Mouse (Mus musculus) stomach, postnatal 0 days (tissue): ENCODE data around the gene Mcoln3. TPM values are rescaled to one million over a fixed set of nuclear protein-coding genes. Genes with fewer than 3 reads are reported as not detected.

ENCODE experiments used
- ATAC-seq: fragments of 200-750 bp; cut with Nextera tagmentation; 2 replicates; pipeline ENCODE4 v1.8.0; 2017; ENCODE audit not compliant: low FRiP score, low TSS enrichment
- DNase-seq: peaks from one replicate; pipeline ENCODE4 v3.0.0-alpha.2; 2016; ENCODE audit warnings: low spot score
- H3K27ac ChIP-seq: fragments of 300-500 bp; sonication (generic); replicated peaks from 2 replicates; pipeline ENCODE4 v1.5.1; 2014; ENCODE audit warnings: mild to moderate bottlenecking, control low read depth
- H3K27me3 ChIP-seq: fragments of 300-500 bp; sonication (generic); 2 replicates; pipeline ENCODE4 v1.6.1; 2014; ENCODE audit warnings: low read length; ENCODE audit not compliant: control insufficient read depth, insufficient read depth
- H3K36me3 ChIP-seq: fragments of 300-500 bp; sonication (generic); 2 replicates; pipeline ENCODE4 v1.6.1; 2014; ENCODE audit warnings: low read length, mixed read lengths; ENCODE audit not compliant: control insufficient read depth, insufficient read depth
- H3K4me1 ChIP-seq: fragments of 300-500 bp; sonication (generic); replicated peaks from 2 replicates; pipeline ENCODE4 v1.6.1; 2014; ENCODE audit warnings: antibody characterized with exemption; ENCODE audit not compliant: control insufficient read depth, insufficient read depth
- H3K4me2 ChIP-seq: fragments of 300-500 bp; sonication (generic); replicated peaks from 2 replicates; pipeline ENCODE4 v1.6.1; 2014; ENCODE audit warnings: low read depth, mild to moderate bottlenecking, control low read depth, moderate library complexity
- H3K4me3 ChIP-seq: fragments of 300-500 bp; sonication (generic); 2 replicates; pipeline ENCODE4 v1.5.1; 2014; ENCODE audit warnings: low read depth, low read length, control low read depth
- H3K9ac ChIP-seq: fragments of 300-500 bp; sonication (generic); 2 replicates; pipeline ENCODE4 v1.6.1; 2014; ENCODE audit warnings: mild to moderate bottlenecking, low read length, control low read depth, mixed read lengths
- H3K9me3 ChIP-seq: fragments of 300-500 bp; sonication (generic); 2 replicates; pipeline ENCODE4 v1.6.1; 2016; ENCODE audit warnings: low read length; ENCODE audit not compliant: control insufficient read depth
- CTCF ChIP-seq: IDR thresholded peaks from 2 replicates; pipeline ENCODE4 v1.5.1; 2016; ENCODE audit warnings: antibody characterized with exemption, low read depth, mild to moderate bottlenecking, moderate library complexity
- EP300 ChIP-seq: optimal IDR thresholded peaks from 2 replicates; pipeline ENCODE3; 2016; ENCODE audit warnings: antibody characterized with exemption
- WGBS: fragments of 180-500 bp; shearing (Covaris S2); extraction: QIAGEN DNeasy Blood & Tissue Kit; methylation state at CpG from one replicate; pipeline ENCODE4 v1.1.7; 2014; 5-methylcytosine and 5-hydroxymethylcytosine counted together
- polyA plus RNA-seq: library from polyadenylated mRNA; unstranded; fragments of >200 nt; fragmentation: Nextera tagmentation; extraction: Ambion mirVana; gene quantifications from 2 replicates; pipeline ENCODE4 v1.2.1, GENCODE M21; 2015

Mcoln3 gene
- polyA plus RNA-seq, 1 experiment from 2014 or later = not detected

DNA sequence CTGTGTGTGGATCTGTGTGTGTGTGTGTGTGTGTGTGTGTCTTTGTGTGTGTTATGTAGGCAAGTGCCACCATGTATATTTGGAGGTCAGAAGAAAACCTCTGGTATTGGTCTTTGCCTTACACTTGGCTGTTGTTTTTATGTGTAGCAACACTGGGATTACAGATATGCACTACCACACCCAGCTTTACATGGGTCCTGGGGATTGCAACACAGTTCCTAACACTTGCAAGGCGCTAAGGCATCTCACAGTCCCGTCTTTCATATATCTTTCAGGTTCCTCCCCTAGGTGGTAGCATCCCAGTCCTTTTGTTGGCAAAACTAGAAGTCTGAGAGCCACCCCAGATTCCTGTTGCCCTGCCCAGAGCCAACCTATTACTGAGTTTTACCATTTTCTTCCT, 8.3 kb upstream of the Mcoln3 start:
- Histone ChIP-seq H3K27ac (no peak overlapping the region), H3K9ac (no peak overlapping the region), H3K36me3 (no peaks in the 10 kb centered on the region), H3K4me2 (no peak overlapping the region), H3K9me3 (no peaks in the 10 kb centered on the region), H3K4me3 (no peak overlapping the region), H3K4me1 (0 out of 2 replicates have a peak, but pooled peaks cover 2% of the 10 kb centered on the region), H3K27me3 (no peaks in the 10 kb centered on the region)
- DNase-seq (no peak), ATAC-seq (no peak)
- TF ChIP-seq EP300 (no peak), CTCF (no peak)
- 55% methylated on average over 2 of the region's 2 CpGs for whole genome bisulfite sequencing

DNA sequence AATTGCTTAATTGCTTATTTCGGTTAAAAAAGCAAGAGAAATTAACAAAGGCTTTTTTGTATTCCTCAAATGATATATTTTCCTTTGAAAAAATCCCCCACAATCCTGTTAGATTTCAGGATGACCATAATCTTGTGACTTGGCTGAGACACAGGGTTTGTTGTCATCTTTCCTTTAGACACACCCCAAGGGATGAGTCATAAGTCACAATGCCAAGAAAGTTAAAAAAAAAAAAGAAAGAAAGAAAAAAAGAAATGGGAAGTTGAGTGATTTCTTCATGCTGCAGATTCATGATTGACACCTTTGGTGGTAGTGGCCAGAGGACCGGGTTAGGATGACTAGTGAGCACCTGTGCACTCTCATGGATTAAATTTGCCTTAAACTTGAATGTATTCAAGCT, 6.9 kb upstream of the Mcoln3 start:
- Histone ChIP-seq H3K27ac (no peak overlapping the region), H3K4me1 (0 out of 2 replicates have a peak, but pooled peaks cover 2% of the 10 kb centered on the region), H3K9me3 (no peaks in the 10 kb centered on the region), H3K27me3 (no peaks in the 10 kb centered on the region), H3K36me3 (no peaks in the 10 kb centered on the region), H3K9ac (no peak overlapping the region), H3K4me3 (no peak overlapping the region), H3K4me2 (no peak overlapping the region)
- WGBS = 61% methylated on average over 2 of the region's 2 CpGs
- no peak for TF ChIP-seq EP300
- TF ChIP-seq CTCF = no peak
- ATAC-seq (no peak), DNase-seq (no peak)

GRCm38 (mm10) chr3:146110916-146111315, 6.3 kb upstream of the Mcoln3 start:
- no peak overlapping the region for H3K27ac ChIP-seq
- ATAC-seq (no peak), DNase-seq (no peak)
- H3K36me3 ChIP-seq = no peaks in the 10 kb centered on the region
- no peak overlapping the region for H3K4me3 ChIP-seq
- no peak overlapping the region for H3K4me2 ChIP-seq
- H3K4me1 ChIP-seq = 0 out of 2 replicates have a peak, but pooled peaks cover 2% of the 10 kb centered on the region
- TF ChIP-seq EP300 (no peak), CTCF (no peak)
- no peaks in the 10 kb centered on the region for H3K9me3 ChIP-seq
- no peaks in the 10 kb centered on the region for H3K27me3 ChIP-seq
- no peak overlapping the region for H3K9ac ChIP-seq
- 52% methylated on average over 6 of the region's 6 CpGs for WGBS

GRCm38 (mm10) chr3:146117997-146118457, 777 bp downstream of the Mcoln3 start:
- H3K4me2 ChIP-seq = no peak overlapping the region
- H3K27me3 ChIP-seq = 0 out of 2 replicates have a peak, but pooled peaks cover 2% of the 10 kb centered on the region
- H3K9me3 ChIP-seq = no peaks in the 10 kb centered on the region
- no peak overlapping the region for H3K9ac ChIP-seq
- no peaks in the 10 kb centered on the region for H3K36me3 ChIP-seq
- no peak overlapping the region for H3K4me3 ChIP-seq
- 62% methylated on average over 9 of the region's 9 CpGs for WGBS
- ATAC-seq (no peak), DNase-seq (no peak)
- no peaks in the 10 kb centered on the region for H3K4me1 ChIP-seq
- no peak overlapping the region for H3K27ac ChIP-seq
- TF ChIP-seq EP300 (no peak), CTCF (no peak)

GRCm38 (mm10) chr3:146121310-146122124, 4.3 kb downstream of the Mcoln3 start:
- Histone ChIP-seq H3K9me3 (no peaks in the 10 kb centered on the region), H3K4me2 (peak overlapping the region; percentile 31; the same call in 1 of the 2 replicates), H3K36me3 (no peaks in the 10 kb centered on the region), H3K4me1 (no peaks in the 10 kb centered on the region), H3K4me3 (no peak overlapping the region), H3K27ac (no peak overlapping the region), H3K9ac (0 out of 2 replicates have a peak overlapping the region, but pooled peaks have one; percentile 8), H3K27me3 (0 out of 2 replicates have a peak, but pooled peaks cover 2% of the 10 kb centered on the region)
- WGBS = 15% methylated on average over 25 of the region's 25 CpGs
- peak; percentile 21 for DNase-seq
- TF ChIP-seq CTCF = no peak
- TF ChIP-seq EP300 = no peak
- ATAC-seq = no peak

GRCm38 (mm10) chr3:146122125-146122420, 4.8 kb downstream of the Mcoln3 start:
- Histone ChIP-seq H3K4me3 (no peak overlapping the region), H3K4me1 (no peaks in the 10 kb centered on the region), H3K4me2 (no peak overlapping the region), H3K27ac (no peak overlapping the region), H3K27me3 (0 out of 2 replicates have a peak, but pooled peaks cover 2% of the 10 kb centered on the region), H3K9ac (no peak overlapping the region), H3K36me3 (no peaks in the 10 kb centered on the region), H3K9me3 (no peaks in the 10 kb centered on the region)
- 62% methylated on average over 3 of the region's 3 CpGs for WGBS
- ATAC-seq = no peak
- TF ChIP-seq CTCF (no peak), EP300 (no peak)
- no peak for DNase-seq
